In genomic region chr8:70635527-70635926, GRCm38 (mm10) we compare ENCODE assay signal across 13 mouse cellular contexts. TPM values are rescaled to one million over a fixed set of nuclear protein-coding genes. Genes with fewer than 3 reads are reported as not detected.
DNase-seq lines count a peak whose midpoint lies in the region; ATAC-seq and TF ChIP-seq lines count a peak whose summit lies in the region.
"Had no signal": no experiment of that assay in that cellular context is flagged by ENCODE, and none has a peak within 500 bp of the region (broad histone marks: within the 10 kb centered on the region; RNA-seq: fewer than 3 reads in every experiment).

No protein-coding gene starts in this region.

- H3K9me3 ChIP-seq in heart, embryonic 15.5 days (replicated peaks) = no peaks in the 10 kb centered on the region
- no peaks in the 10 kb centered on the region for H3K9me3 ChIP-seq in MEL (replicated peaks; ENCODE audit: insufficient read depth, low read length)
- H3K9me3 ChIP-seq in kidney, embryonic 15.5 days (replicated peaks) = no peaks in the 10 kb centered on the region
- H3K9me3 ChIP-seq in liver, postnatal 0 days (ENCODE audit: low read length) = no peaks in the 10 kb centered on the region

- H3K4me1 ChIP-seq in heart, embryonic 15.5 days (replicated peaks) = peaks cover 54% of the 10 kb centered on the region
- H3K4me1 ChIP-seq in MEL (ENCODE audit: control insufficient read depth in 1 of 2, insufficient read depth in 2 of 2, low read length in 2 of 2) = peaks cover 10 to 19% of the 10 kb centered on the region in 2 experiments
- H3K4me1 ChIP-seq in kidney, embryonic 15.5 days = peaks cover 77% of the 10 kb centered on the region
- peaks cover 57% of the 10 kb centered on the region for H3K4me1 ChIP-seq in liver, postnatal 0 days (ENCODE audit: insufficient read depth)

- no peaks in the 10 kb centered on the region for H3K79me2 ChIP-seq in MEL (ENCODE audit: control insufficient read depth, insufficient read depth, low read length, poor library complexity)

- no peak for TF ChIP-seq CTCF in MEL (IDR thresholded peaks at IDR 0.05 in 2 of 3, conservative IDR thresholded peaks at IDR 0.05 in 1 of 3; ENCODE audit: control insufficient read depth in 1 of 3, insufficient read depth in 1 of 3, low read depth in 2 of 3, low read length in 3 of 3, poor library complexity in 1 of 3, severe bottlenecking in 1 of 3)
- TF ChIP-seq CTCF in liver, postnatal 0 days (IDR thresholded peaks at IDR 0.05; ENCODE audit: low read depth) = no peak

- DNase-seq in heart, adult 18-20 months = no peak
- DNase-seq in MEL (ENCODE audit: low read depth, low spot score) = peak; percentile 59
- no peak for DNase-seq in liver, postnatal 0 days
- no peak for DNase-seq in cerebellum, postnatal 10 days
- no peak for DNase-seq in cerebellum, adult 9-11 months
- no peak for DNase-seq in right cerebral cortex, postnatal 36 days (ENCODE audit: low spot score in 2 of 2)
- DNase-seq: cerebellum, adult 8-10 months; lung, embryonic 14.5 days; right cerebral cortex, postnatal 25 days; thymus, postnatal 36 days had no signal

- ATAC-seq in heart, embryonic 15.5 days (replicated peaks; ENCODE audit: insufficient number of reproducible peaks, insufficient read depth, low FRiP score, low read depth) = no peak
- no peak for ATAC-seq in kidney, embryonic 15.5 days (replicated peaks; ENCODE audit: low FRiP score)
- ATAC-seq in liver, postnatal 0 days = no peak

- no peak overlapping the region for H3K4me2 ChIP-seq in heart, embryonic 15.5 days
- no peak overlapping the region for H3K4me2 ChIP-seq in kidney, embryonic 15.5 days
- no peak overlapping the region for H3K4me2 ChIP-seq in liver, postnatal 0 days (ENCODE audit: low read depth, low read length)
- H3K4me2 ChIP-seq: lung, embryonic 14.5 days had no signal

- TF ChIP-seq POLR2A in MEL (IDR thresholded peaks at IDR 0.05; ENCODE audit: control insufficient read depth in 1 of 2, insufficient read depth in 1 of 2, low read depth in 1 of 2, low read length in 2 of 2, poor library complexity in 1 of 2) = peak in 1 of 2 experiments; percentile 14; a peak in 1 of 4 replicates

- no peaks in the 10 kb centered on the region for H3K36me3 ChIP-seq in heart, embryonic 15.5 days
- 0 out of 4 replicates have a peak, but pooled peaks cover 0 to 6% of the 10 kb centered on the region in 2 experiments for H3K36me3 ChIP-seq in MEL (ENCODE audit: control insufficient read depth in 1 of 2, insufficient read depth in 2 of 2, low read length in 2 of 2)
- no peaks in the 10 kb centered on the region for H3K36me3 ChIP-seq in kidney, embryonic 15.5 days
- H3K36me3 ChIP-seq in liver, postnatal 0 days (replicated peaks; ENCODE audit: insufficient read depth, low read length) = no peaks in the 10 kb centered on the region

- WGBS in heart, embryonic 15.5 days = 80% methylated on average over 6 of the region's 6 CpGs
- 61% methylated on average over 6 of the region's 6 CpGs for WGBS in kidney, embryonic 15.5 days
- WGBS in liver, postnatal 0 days (ENCODE audit: insufficient replicate concordance) = 29% methylated on average over 6 of the region's 6 CpGs

- no peak overlapping the region for H3K9ac ChIP-seq in heart, embryonic 15.5 days
- peak overlapping the region; percentile 34 for H3K9ac ChIP-seq in MEL (ENCODE audit: control insufficient read depth, low read depth, low read length, poor library complexity, severe bottlenecking)
- no peak overlapping the region for H3K9ac ChIP-seq in kidney, embryonic 15.5 days
- H3K9ac ChIP-seq in liver, postnatal 0 days (replicated peaks) = no peak overlapping the region; the same call in 1 of the 2 replicates
- H3K9ac ChIP-seq: lung, embryonic 14.5 days had no signal

- H3K27me3 ChIP-seq in heart, embryonic 15.5 days = no peaks in the 10 kb centered on the region
- no peaks in the 10 kb centered on the region for H3K27me3 ChIP-seq in MEL (ENCODE audit: control insufficient read depth in 1 of 2, insufficient read depth in 2 of 2, low read length in 2 of 2)
- H3K27me3 ChIP-seq in kidney, embryonic 15.5 days = no peaks in the 10 kb centered on the region
- no peaks in the 10 kb centered on the region for H3K27me3 ChIP-seq in liver, postnatal 0 days (ENCODE audit: insufficient read depth, low read length)

- H3K27ac ChIP-seq in heart, embryonic 15.5 days = 0 out of 2 replicates have a peak overlapping the region, but pooled peaks have one; percentile 1
- peak overlapping the region; percentile 47 for H3K27ac ChIP-seq in MEL (ENCODE audit: control insufficient read depth, low read depth, low read length)
- H3K27ac ChIP-seq in kidney, embryonic 15.5 days = peak overlapping the region; percentile 82
- peak overlapping the region; percentile 78 for H3K27ac ChIP-seq in liver, postnatal 0 days (ENCODE audit: low read depth)

- TF ChIP-seq EP300 in MEL (IDR thresholded peaks at IDR 0.05; ENCODE audit: low read depth in 1 of 2, low read length in 2 of 2) = no peak
- TF ChIP-seq EP300 in liver, postnatal 0 days (IDR thresholded peaks at IDR 0.05; ENCODE audit: low read depth) = no peak

- H3K4me3 ChIP-seq in heart, embryonic 15.5 days = no peak overlapping the region
- H3K4me3 ChIP-seq in MEL (ENCODE audit: control insufficient read depth in 1 of 2, insufficient read depth in 1 of 2, low read depth in 2 of 2, low read length in 2 of 2) = no peak overlapping the region
- no peak overlapping the region for H3K4me3 ChIP-seq in kidney, embryonic 15.5 days (replicated peaks)
- no peak overlapping the region for H3K4me3 ChIP-seq in liver, postnatal 0 days (ENCODE audit: low read depth, low read length)
- H3K4me3 ChIP-seq: erythroblast, embryonic 14.5 days had no signal

- TF ChIP-seq RAD21 in MEL (IDR thresholded peaks at IDR 0.05; ENCODE audit: low read depth, low read length) = no peak

TF ChIP-seq in MEL, 35 proteins besides CTCF, POLR2A, EP300 and RAD21 (continues in another document):
- TF ChIP-seq MAZ (IDR thresholded peaks at IDR 0.05; ENCODE audit: low read depth, low read length) = no peak
- TF ChIP-seq ZMIZ1 (IDR thresholded peaks at IDR 0.05; ENCODE audit: low read depth, low read length) = no peak
- TF ChIP-seq TCF12 (IDR thresholded peaks at IDR 0.05; ENCODE audit: low read depth, low read length) = no peak
- no peak for TF ChIP-seq SIN3A (IDR thresholded peaks at IDR 0.05; ENCODE audit: low read length)
- no peak for TF ChIP-seq USF2 (IDR thresholded peaks at IDR 0.05; ENCODE audit: borderline replicate concordance in 1 of 2, insufficient read depth in 1 of 2, low read depth in 1 of 2, low read length in 2 of 2)
- TF ChIP-seq ZNF384 (IDR thresholded peaks at IDR 0.05; ENCODE audit: low read depth, low read length) = no peak
- no peak for TF ChIP-seq CHD2 (IDR thresholded peaks at IDR 0.05; ENCODE audit: low read length)
- 0 out of 2 replicates have a peak, but pooled peaks have one; percentile 22 for TF ChIP-seq HCFC1 (IDR thresholded peaks at IDR 0.05; ENCODE audit: low read depth, low read length)
- TF ChIP-seq SMC3 (IDR thresholded peaks at IDR 0.05; ENCODE audit: low read depth, low read length) = no peak

RNA-seq across cellular contexts. Expression of gene Gdf15, which starts 3.3 kb away (rescaled TPM):
- polyA plus RNA-seq in heart, embryonic 15.5 days (2015; fragmentation: Nextera tagmentation; extraction: Ambion mirVana) = 0.89 and 1.3 TPM in 2 replicates
- 1 to 10 TPM; 1.4 to 2.0 TPM for total RNA-seq in heart, adult 18-20 months (2021)
- 0.15 and 1.8 TPM in 2 replicates for total RNA-seq in MEL (2012; rRNA removed)
- polyA plus RNA-seq in MEL (2012; ENCODE audit: insufficient read depth in 1 of 2, insufficient read length in 2 of 2, low read depth in 1 of 2, low replicate concordance in 2 of 2, missing spikeins in 1 of 2) = under 1 TPM in 1 of 2 experiments, not detected in 1; 0.63 TPM
- polyA plus RNA-seq in kidney, embryonic 15.5 days (2015; fragmentation: Nextera tagmentation; extraction: Ambion mirVana) = 0.46 and 0.77 TPM in 2 replicates
- 2.1 and 2.3 TPM in 2 replicates for polyA plus RNA-seq in liver, postnatal 0 days (2015; fragmentation: Nextera tagmentation; extraction: Ambion mirVana)
- polyA plus RNA-seq: erythroblast, embryonic 14.5 days had no signal

RNA-seq across cellular contexts. Expression of gene Lrrc25, which starts 19.6 kb away (rescaled TPM):
- 1.4 and 3.4 TPM in 2 replicates for polyA plus RNA-seq in heart, embryonic 15.5 days (2015; fragmentation: Nextera tagmentation; extraction: Ambion mirVana)
- total RNA-seq in heart, adult 18-20 months (2021) = 1 to 10 TPM; 1.6 to 2.5 TPM
- 0.20 and 0.39 TPM in 2 replicates for total RNA-seq in MEL (2012; rRNA removed)
- polyA plus RNA-seq in MEL (2012; ENCODE audit: insufficient read depth in 1 of 2, insufficient read length in 2 of 2, low read depth in 1 of 2, low replicate concordance in 2 of 2, missing spikeins in 1 of 2) = 1 to 10 TPM in 1 of 2 experiments, not detected in 1; 1.1 TPM
- 2.5 TPM in 2 replicates for polyA plus RNA-seq in kidney, embryonic 15.5 days (2015; fragmentation: Nextera tagmentation; extraction: Ambion mirVana)
- polyA plus RNA-seq in liver, postnatal 0 days (2015; fragmentation: Nextera tagmentation; extraction: Ambion mirVana) = 9.8 and 10.4 TPM in 2 replicates

RNA-seq across cellular contexts. Expression of gene Pgpep1, which starts 24.7 kb away (rescaled TPM):
- polyA plus RNA-seq in heart, embryonic 15.5 days (2015; fragmentation: Nextera tagmentation; extraction: Ambion mirVana) = 32.2 and 36.3 TPM in 2 replicates
- total RNA-seq in heart, adult 18-20 months (2021) = 10 to 100 TPM; 40.5 to 41.1 TPM
- 12.6 and 13.7 TPM in 2 replicates for total RNA-seq in MEL (2012; rRNA removed)
- 10 to 100 TPM in 1 of 2 experiments, not detected in 1; 19.5 TPM for polyA plus RNA-seq in MEL (2012; ENCODE audit: insufficient read depth in 1 of 2, insufficient read length in 2 of 2, low read depth in 1 of 2, low replicate concordance in 2 of 2, missing spikeins in 1 of 2)
- 65.5 and 75.3 TPM in 2 replicates for polyA plus RNA-seq in kidney, embryonic 15.5 days (2015; fragmentation: Nextera tagmentation; extraction: Ambion mirVana)
- 31.0 and 32.2 TPM in 2 replicates for polyA plus RNA-seq in liver, postnatal 0 days (2015; fragmentation: Nextera tagmentation; extraction: Ambion mirVana)

RNA-seq across cellular contexts. Expression of gene Ssbp4, which starts 26.9 kb away (rescaled TPM):
- 62.1 and 82.6 TPM in 2 replicates for polyA plus RNA-seq in heart, embryonic 15.5 days (2015; fragmentation: Nextera tagmentation; extraction: Ambion mirVana)
- total RNA-seq in heart, adult 18-20 months (2021) = 10 to 100 TPM; 29.9 to 35.7 TPM
- total RNA-seq in MEL (2012; rRNA removed) = 80.2 and 84.9 TPM in 2 replicates
- 100 to 1,000 TPM in 1 of 2 experiments, not detected in 1; 212 TPM for polyA plus RNA-seq in MEL (2012; ENCODE audit: insufficient read depth in 1 of 2, insufficient read length in 2 of 2, low read depth in 1 of 2, low replicate concordance in 2 of 2, missing spikeins in 1 of 2)
- polyA plus RNA-seq in kidney, embryonic 15.5 days (2015; fragmentation: Nextera tagmentation; extraction: Ambion mirVana) = 135 and 145 TPM in 2 replicates
- polyA plus RNA-seq in liver, postnatal 0 days (2015; fragmentation: Nextera tagmentation; extraction: Ambion mirVana) = 32.5 and 35.4 TPM in 2 replicates

RNA-seq across cellular contexts. Expression of gene Lsm4, which starts 37.5 kb away (rescaled TPM):
- 256 and 281 TPM in 2 replicates for polyA plus RNA-seq in heart, embryonic 15.5 days (2015; fragmentation: Nextera tagmentation; extraction: Ambion mirVana)
- 10 to 100 TPM; 66.7 to 73.1 TPM for total RNA-seq in heart, adult 18-20 months (2021)
- total RNA-seq in MEL (2012; rRNA removed) = 152 and 172 TPM in 2 replicates
- polyA plus RNA-seq in MEL (2012; ENCODE audit: insufficient read depth in 1 of 2, insufficient read length in 2 of 2, low read depth in 1 of 2, low replicate concordance in 2 of 2, missing spikeins in 1 of 2) = 1,000 to 10,000 TPM in 1 of 2 experiments, 100 to 1,000 TPM in 1; 514 to 2,024 TPM
- 291 and 295 TPM in 2 replicates for polyA plus RNA-seq in kidney, embryonic 15.5 days (2015; fragmentation: Nextera tagmentation; extraction: Ambion mirVana)
- polyA plus RNA-seq in liver, postnatal 0 days (2015; fragmentation: Nextera tagmentation; extraction: Ambion mirVana) = 98.5 and 103 TPM in 2 replicates

Comparison
In these comparisons a context has a peak if more than half of its experiments do, and no peak if none do; other contexts are left out.
1. H3K27ac ChIP-seq: peak in every context shown above with its lines; median percentile 82 in kidney, embryonic 15.5 days; 78 in liver, postnatal 0 days; 47 in MEL; 1 in heart, embryonic 15.5 days.